Mouse (Mus musculus): Measurements from ENCODE around the gene Ppip5k2. TPM values are rescaled to one million over a fixed set of nuclear protein-coding genes. Genes with fewer than 3 reads are reported as not detected.

Ppip5k2 gene
- 8.2 and 9.8 TPM in 2 replicates for polyA plus RNA-seq (2012; rRNA removed)

DNA sequence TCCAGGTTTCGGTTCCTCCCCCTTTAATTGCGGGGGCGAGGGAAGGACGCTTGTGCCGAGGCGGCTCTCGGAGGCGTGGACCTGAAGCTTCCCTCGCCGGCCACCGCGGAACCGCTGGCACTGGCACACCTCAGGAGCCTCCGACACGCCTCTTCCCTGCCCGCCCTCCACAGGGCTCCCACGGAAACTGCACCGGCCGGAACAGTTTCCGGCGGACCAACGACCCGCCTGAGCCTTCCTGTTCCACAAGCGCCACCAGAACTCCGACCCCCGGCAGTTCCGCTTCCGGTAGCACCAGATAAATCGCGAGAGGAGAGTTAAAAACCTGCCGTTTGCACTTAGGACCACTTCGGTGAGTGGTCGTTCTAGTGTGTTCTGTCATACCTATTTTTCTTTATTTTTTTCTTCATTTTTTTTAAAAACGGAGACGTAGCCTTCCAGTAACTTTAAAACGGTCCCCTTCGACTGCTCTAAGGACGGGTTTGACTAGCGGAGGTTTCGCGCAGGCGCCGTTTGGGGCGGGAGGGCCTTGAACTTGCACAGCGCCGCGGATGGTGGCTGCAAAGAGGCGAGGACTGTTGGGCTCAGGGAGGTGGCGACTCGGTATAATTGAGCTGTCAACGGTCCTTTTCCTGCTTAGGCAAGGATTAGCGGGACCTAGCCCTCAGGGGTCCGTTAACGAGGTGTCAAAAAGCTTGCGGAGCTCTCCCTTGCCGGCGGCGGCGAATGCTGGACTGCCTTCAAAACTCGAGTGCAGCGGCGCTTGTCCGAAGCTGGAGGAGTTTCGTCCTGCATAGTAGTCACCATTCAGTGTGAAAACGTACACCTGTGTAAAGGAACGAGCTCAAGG lies at the start of gene Ppip5k2, which contains the start of gene Gin1:
Ppip5k2 (minus strand) TSS at position 508 of the 850 bp plus-strand sequence.
Gin1 (plus strand) TSS at position 269 of the 850 bp plus-strand sequence.
- Histone ChIP-seq H3K27ac (ENCODE audit: control insufficient read depth, insufficient read depth, low read length) (peak within 1 kb of the TSS; percentile 70), H3K4me3 (ENCODE audit: control insufficient read depth, insufficient read depth, low read length) (peak within 1 kb of the TSS; percentile 76), H3K4me1 (replicated peaks; ENCODE audit: control insufficient read depth, insufficient read depth, low read length) (no peaks in the 10 kb centered on the region), H3K27me3 (ENCODE audit: control insufficient read depth, insufficient read depth, low read length) (no peaks in the 10 kb centered on the region), H3K36me3 (ENCODE audit: control insufficient read depth, insufficient read depth, low read length) (no peaks in the 10 kb centered on the region)
- TF ChIP-seq CTCF (IDR thresholded peaks at IDR 0.05; ENCODE audit: borderline replicate concordance, control insufficient read depth, extremely low read depth, insufficient read depth, low read length, poor library complexity) (0 out of 2 replicates have a peak, but pooled peaks have one; percentile 11), POLR2A (IDR thresholded peaks at IDR 0.05; ENCODE audit: control insufficient read depth, extremely low read depth, insufficient read depth, low read length, poor library complexity) (peak; percentile 59; the same call in 1 of the 2 replicates)
- DNase-seq: peak; percentile 92
- WGBS: under 1% methylated on average over 66 of the region's 66 CpGs

DNA sequence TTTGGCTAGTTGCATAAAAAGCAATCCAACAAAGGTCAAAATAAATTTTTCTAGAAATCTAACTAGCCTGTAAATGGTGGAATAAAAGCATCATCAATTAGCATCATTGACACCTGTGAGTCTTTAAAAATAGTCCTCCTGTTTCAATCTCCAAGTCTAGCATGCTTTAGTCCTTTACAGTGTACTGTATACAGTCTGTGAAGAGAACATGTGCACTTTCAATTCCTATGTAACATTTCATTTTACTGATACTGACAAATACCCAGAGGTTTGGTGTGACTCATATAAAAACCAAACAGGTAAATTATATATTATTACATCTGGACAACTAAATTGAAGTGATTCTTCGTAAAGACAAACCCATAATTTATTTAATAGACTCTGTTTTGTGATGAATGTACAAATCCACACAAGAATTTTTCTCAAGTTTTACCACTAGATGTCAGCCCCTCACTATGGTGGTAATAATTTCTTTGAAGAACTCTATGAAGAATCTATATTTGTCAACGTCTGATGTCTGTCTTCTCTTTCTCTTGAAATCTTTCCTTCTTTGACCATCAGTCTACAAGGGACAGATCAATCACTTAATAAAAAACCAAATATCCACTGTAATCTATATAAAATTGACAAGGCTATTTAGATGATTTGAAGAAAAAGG lies 39.2 kb upstream of the Ppip5k2 start:
- DNase-seq: no peak
- Histone ChIP-seq H3K36me3 (ENCODE audit: control insufficient read depth, insufficient read depth, low read length) (no peaks in the 10 kb centered on the region), H3K27me3 (ENCODE audit: control insufficient read depth, insufficient read depth, low read length) (no peaks in the 10 kb centered on the region), H3K4me3 (ENCODE audit: control insufficient read depth, insufficient read depth, low read length) (no peak overlapping the region), H3K27ac (ENCODE audit: control insufficient read depth, insufficient read depth, low read length) (no peak overlapping the region), H3K4me1 (replicated peaks; ENCODE audit: control insufficient read depth, insufficient read depth, low read length) (no peaks in the 10 kb centered on the region)
- 27% methylated on average over 2 of the region's 2 CpGs for WGBS
- TF ChIP-seq CTCF (IDR thresholded peaks at IDR 0.05; ENCODE audit: borderline replicate concordance, control insufficient read depth, extremely low read depth, insufficient read depth, low read length, poor library complexity) (no peak), POLR2A (IDR thresholded peaks at IDR 0.05; ENCODE audit: control insufficient read depth, extremely low read depth, insufficient read depth, low read length, poor library complexity) (no peak)

DNA sequence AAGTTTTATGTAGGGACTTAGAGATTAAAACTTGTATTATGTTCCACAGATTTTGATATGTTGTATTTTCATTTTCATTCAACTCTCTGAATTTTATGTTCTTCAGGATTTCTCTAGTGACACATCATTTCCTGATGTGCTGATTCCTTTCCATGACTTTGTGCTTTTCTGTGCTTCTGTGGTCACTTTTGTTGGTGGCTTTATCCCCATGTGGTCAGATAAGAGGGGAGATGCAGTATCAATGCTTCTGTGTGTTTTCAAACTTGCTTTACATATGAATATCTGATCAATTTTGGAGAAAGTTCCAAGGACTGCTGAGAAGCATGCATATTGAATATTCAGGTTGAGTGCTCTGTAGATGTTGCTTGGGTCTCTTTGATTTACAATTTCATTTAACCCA lies 34.3 kb upstream of the Ppip5k2 start:
- DNase-seq: no peak
- Histone ChIP-seq H3K4me3 (ENCODE audit: control insufficient read depth, insufficient read depth, low read length) (no peak overlapping the region), H3K4me1 (replicated peaks; ENCODE audit: control insufficient read depth, insufficient read depth, low read length) (no peaks in the 10 kb centered on the region), H3K27ac (ENCODE audit: control insufficient read depth, insufficient read depth, low read length) (no peak overlapping the region), H3K36me3 (ENCODE audit: control insufficient read depth, insufficient read depth, low read length) (no peaks in the 10 kb centered on the region), H3K27me3 (ENCODE audit: control insufficient read depth, insufficient read depth, low read length) (no peaks in the 10 kb centered on the region)
- no peak for TF ChIP-seq POLR2A (IDR thresholded peaks at IDR 0.05; ENCODE audit: control insufficient read depth, extremely low read depth, insufficient read depth, low read length, poor library complexity)
- TF ChIP-seq CTCF (IDR thresholded peaks at IDR 0.05; ENCODE audit: borderline replicate concordance, control insufficient read depth, extremely low read depth, insufficient read depth, low read length, poor library complexity): no peak

DNA sequence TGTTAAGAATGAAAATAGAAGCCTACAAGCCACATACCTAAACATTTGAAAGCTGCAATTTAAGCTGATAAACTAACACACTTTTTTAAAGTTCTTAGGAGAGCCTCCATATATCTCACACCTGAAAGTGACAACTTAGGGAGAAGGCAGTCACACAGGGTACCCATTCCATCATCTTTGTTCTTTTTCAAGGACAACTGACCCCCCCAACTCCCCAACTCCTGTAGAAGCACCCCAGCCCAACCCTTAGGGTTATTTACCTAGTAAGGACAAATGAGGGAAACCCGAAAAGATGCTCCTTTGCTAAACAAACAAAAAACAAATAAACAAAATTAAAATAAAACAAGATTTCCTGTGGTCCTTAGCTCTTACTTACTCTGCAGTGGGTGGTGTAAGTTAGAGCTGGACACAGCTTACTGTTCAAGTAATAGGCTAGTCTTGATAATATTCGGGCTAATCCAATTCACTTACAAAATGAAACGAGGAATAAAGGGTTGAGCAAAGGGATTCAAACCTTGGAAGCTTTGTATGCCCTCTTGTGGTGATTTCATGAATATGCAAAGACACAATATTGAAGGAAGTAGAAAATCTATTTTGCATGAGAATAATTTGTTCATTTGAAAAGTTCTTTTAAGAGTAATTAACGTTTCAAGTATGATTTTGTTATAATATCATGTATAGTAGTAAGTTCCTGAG lies 32.1 kb upstream of the Ppip5k2 start:
- no peaks in the 10 kb centered on the region for H3K4me1 ChIP-seq (replicated peaks; ENCODE audit: control insufficient read depth, insufficient read depth, low read length)
- H3K27ac ChIP-seq (ENCODE audit: control insufficient read depth, insufficient read depth, low read length): no peak overlapping the region
- 27% methylated on average over 4 of the region's 4 CpGs for WGBS
- H3K27me3 ChIP-seq (ENCODE audit: control insufficient read depth, insufficient read depth, low read length): no peaks in the 10 kb centered on the region
- H3K4me3 ChIP-seq (ENCODE audit: control insufficient read depth, insufficient read depth, low read length): no peak overlapping the region
- H3K36me3 ChIP-seq (ENCODE audit: control insufficient read depth, insufficient read depth, low read length): no peaks in the 10 kb centered on the region
- no peak for DNase-seq
- TF ChIP-seq POLR2A (IDR thresholded peaks at IDR 0.05; ENCODE audit: control insufficient read depth, extremely low read depth, insufficient read depth, low read length, poor library complexity) (no peak), CTCF (IDR thresholded peaks at IDR 0.05; ENCODE audit: borderline replicate concordance, control insufficient read depth, extremely low read depth, insufficient read depth, low read length, poor library complexity) (no peak)

DNA sequence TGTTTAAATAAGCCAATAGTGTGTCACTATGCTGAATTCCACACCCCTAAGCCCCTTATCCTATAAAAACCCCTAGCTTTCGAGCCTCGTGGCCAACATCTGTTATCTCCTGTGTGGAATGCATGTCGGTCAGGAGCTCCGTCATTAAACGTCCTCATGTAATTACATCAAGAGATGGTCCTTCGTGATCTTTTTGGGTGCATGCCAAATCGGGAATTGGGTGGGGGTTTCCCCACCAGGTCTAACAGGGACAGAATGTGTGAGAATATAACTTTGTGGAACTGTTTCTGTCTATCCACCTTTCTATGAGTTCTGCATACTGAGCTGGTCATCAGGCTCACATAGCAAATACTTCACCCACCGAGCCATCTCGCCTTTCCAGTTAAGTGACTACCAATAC lies 25.7 kb upstream of the Ppip5k2 start:
- TF ChIP-seq CTCF (IDR thresholded peaks at IDR 0.05; ENCODE audit: borderline replicate concordance, control insufficient read depth, extremely low read depth, insufficient read depth, low read length, poor library complexity) (no peak), POLR2A (IDR thresholded peaks at IDR 0.05; ENCODE audit: control insufficient read depth, extremely low read depth, insufficient read depth, low read length, poor library complexity) (no peak)
- no peaks in the 10 kb centered on the region for H3K4me1 ChIP-seq (replicated peaks; ENCODE audit: control insufficient read depth, insufficient read depth, low read length)
- H3K27me3 ChIP-seq (ENCODE audit: control insufficient read depth, insufficient read depth, low read length): no peaks in the 10 kb centered on the region
- no peaks in the 10 kb centered on the region for H3K36me3 ChIP-seq (ENCODE audit: control insufficient read depth, insufficient read depth, low read length)
- H3K4me3 ChIP-seq (ENCODE audit: control insufficient read depth, insufficient read depth, low read length): no peak overlapping the region
- H3K27ac ChIP-seq (ENCODE audit: control insufficient read depth, insufficient read depth, low read length): no peak overlapping the region
- 95% methylated on average over 9 of the region's 9 CpGs for WGBS
- no peak for DNase-seq

DNA sequence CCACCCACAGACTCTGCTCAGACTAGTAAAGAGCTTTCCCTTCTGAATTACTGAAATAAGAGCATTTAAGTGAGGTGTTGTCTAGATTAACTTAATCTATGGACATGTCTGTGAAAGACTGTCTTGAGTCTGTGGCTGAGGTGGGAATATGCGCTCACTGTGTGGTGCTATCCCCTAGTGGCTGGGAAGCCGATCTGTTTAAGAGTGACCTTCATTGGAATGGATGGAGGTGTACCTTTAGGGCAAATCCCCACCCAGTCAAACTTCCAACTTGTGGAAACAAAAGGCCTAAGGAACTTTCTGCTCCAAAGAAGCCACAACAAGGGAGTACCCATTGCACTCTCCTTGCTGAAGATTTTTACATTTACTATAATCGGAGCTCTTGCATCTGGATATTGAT lies 23.9 kb upstream of the Ppip5k2 start:
- TF ChIP-seq CTCF (IDR thresholded peaks at IDR 0.05; ENCODE audit: borderline replicate concordance, control insufficient read depth, extremely low read depth, insufficient read depth, low read length, poor library complexity) (no peak), POLR2A (IDR thresholded peaks at IDR 0.05; ENCODE audit: control insufficient read depth, extremely low read depth, insufficient read depth, low read length, poor library complexity) (no peak)
- 96% methylated on average over 3 of the region's 3 CpGs for WGBS
- Histone ChIP-seq H3K36me3 (ENCODE audit: control insufficient read depth, insufficient read depth, low read length) (no peaks in the 10 kb centered on the region), H3K27me3 (ENCODE audit: control insufficient read depth, insufficient read depth, low read length) (no peaks in the 10 kb centered on the region), H3K4me3 (ENCODE audit: control insufficient read depth, insufficient read depth, low read length) (no peak overlapping the region), H3K27ac (ENCODE audit: control insufficient read depth, insufficient read depth, low read length) (no peak overlapping the region), H3K4me1 (replicated peaks; ENCODE audit: control insufficient read depth, insufficient read depth, low read length) (no peaks in the 10 kb centered on the region)
- no peak for DNase-seq
